Mouse (Mus musculus) CD4-positive naive resting alpha-beta T cell, adult 76 days (primary cell): ENCODE results near the gene Zdhhc6. TPM values are rescaled to one million over a fixed set of nuclear protein-coding genes. Genes with fewer than 3 reads are reported as not detected.

Source experiments
- total RNA-seq: library from RNA; stranded (reverse); gene quantifications from one replicate; pipeline ENCODE4 v1.2.4, GENCODE M21; 2023

Gene Zdhhc6
- 31.2 TPM for total RNA-seq

DNA sequence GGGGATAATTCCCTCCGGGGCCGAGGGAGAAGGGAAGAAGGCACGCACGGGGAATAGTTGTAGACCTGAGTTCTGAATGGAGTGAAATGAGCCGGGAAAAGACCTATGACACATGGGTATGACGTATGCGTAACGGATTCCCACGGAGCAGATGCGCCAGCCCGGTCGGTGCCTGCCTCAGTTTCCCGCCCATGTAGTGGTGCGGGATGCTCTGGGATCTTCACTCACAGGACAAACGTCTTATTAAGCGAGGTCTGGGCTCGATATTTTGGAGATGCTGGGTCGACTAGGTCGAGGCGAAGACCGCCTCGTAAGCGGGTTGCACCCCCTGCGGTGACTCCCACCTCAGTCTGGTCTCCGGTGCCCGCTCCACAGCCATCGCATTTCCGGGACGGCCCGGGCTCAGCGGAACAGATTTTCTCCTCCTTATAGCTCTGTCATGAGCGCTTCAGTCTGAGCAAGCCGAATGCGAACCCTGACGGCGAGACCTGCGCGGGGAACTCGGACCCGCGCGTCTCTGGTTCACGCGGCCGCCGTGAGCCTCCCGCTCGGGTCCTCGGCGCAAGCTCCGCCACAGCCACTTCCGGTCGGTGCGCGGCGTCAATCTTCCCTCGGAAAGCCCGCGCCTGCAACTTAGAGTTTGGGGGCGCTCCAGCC is at the start of gene Zdhhc6:
Zdhhc6 (minus strand) TSS at position 581 of the 657 bp plus-strand sequence.

GRCm38 (mm10) chr19:55316109-55316714 is 380 bp upstream of the Zdhhc6 start, which contains the start of gene Vti1a:
Gene Vti1a (plus strand): TSS chr19:55316295.

DNA sequence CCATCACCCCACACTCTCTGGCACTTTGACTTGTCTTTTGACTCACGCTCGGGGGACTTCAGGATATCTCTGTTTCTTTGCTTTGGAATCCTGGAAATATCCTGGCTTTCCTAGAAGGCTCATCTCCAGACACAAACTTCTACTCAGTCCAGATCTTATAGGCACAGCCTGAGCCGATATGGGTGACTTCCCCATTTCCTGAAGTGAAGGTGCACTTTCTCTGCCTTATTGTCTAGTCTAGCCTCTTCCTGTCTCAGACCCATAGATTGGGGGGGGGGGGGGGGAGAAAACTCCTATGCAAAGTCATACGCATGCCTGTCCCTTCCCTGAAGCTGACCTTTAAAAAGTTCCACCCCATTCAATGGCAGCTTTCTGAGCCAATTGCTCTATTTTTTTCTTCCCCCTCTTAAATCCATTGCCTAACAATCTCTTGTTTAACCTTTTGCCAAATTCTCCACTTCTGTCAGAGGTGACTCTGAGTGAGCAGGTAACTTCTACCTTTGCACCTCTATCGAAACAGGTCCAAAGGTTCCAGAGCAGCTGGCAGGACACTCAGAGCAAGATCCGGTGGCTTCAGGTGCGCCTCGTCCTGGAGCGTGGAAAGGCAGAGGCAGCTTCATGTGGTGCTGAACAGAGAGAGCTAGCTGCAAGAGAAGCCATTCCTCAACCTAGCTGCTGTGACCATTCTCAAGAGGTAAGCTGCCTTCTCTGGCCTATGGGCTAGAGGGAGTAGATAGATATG is 64.3 kb downstream of the Zdhhc6 start, which contains the start of gene Acsl5:
Acsl5 (plus strand) TSS at position 556 of the 742 bp plus-strand sequence.

GRCm38 (mm10) chr19:55241186-55241645 is 74.6 kb downstream of the Zdhhc6 start, which contains the start of gene Gucy2g:
Gene Gucy2g (minus strand): TSS chr19:55241236.

Other genes with a start within 250 kb of the Zdhhc6 start
- gene Gpam, start 188.8 kb downstream of the Zdhhc6 start, total RNA-seq = 4.9 TPM
- gene Tectb, start 135.3 kb downstream of the Zdhhc6 start, total RNA-seq = not detected
- not detected for gene Gucy2g, start 74.8 kb downstream of the Zdhhc6 start, total RNA-seq
- gene Acsl5, start 64.1 kb downstream of the Zdhhc6 start, total RNA-seq = 37.7 TPM
- gene Vti1a, start 263 bp upstream of the Zdhhc6 start, total RNA-seq = 47.2 TPM